Mouse (Mus musculus): ENCODE results near the gene Lpxn. TPM values are rescaled to one million over a fixed set of nuclear protein-coding genes. Genes with fewer than 3 reads are reported as not detected.

Lpxn gene
- polyA plus RNA-seq, 1 experiment: 4.8 TPM

DNA sequence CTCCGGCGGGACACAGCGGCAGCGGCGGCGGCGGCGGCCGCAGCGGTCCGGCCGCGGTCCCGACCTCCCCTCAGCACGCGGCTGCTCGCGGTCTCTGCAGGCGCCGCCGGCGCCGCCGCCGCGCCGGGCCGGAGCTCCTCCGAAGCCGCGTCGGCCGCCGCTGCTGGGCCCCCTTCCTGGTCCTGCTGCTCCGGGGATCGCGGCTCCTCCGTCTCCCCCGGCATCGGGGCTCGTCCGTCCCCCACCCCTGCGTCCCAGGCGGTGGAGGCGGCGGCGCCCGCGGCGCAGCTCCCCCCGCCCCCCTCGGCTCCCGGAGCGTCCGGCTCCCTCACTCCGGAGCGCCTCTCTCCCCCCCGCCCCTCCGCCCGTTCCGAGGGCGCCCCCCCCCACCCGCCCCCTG, 883 bp upstream of the Lpxn start:
- TF ChIP-seq POLR2A (IDR thresholded peaks at IDR 0.05; ENCODE audit: low read depth, low read length) (no peak), CTCF (IDR thresholded peaks at IDR 0.05; ENCODE audit: extremely low read depth, insufficient read length, insufficient replicate concordance, low read depth, low read length) (no peak)
- Histone ChIP-seq H3K36me3 (ENCODE audit: control insufficient read depth, insufficient read depth, low read length) (0 out of 2 replicates have a peak, but pooled peaks cover 2% of the 10 kb centered on the region), H3K27me3 (ENCODE audit: control insufficient read depth, insufficient read depth, low read length) (no peaks in the 10 kb centered on the region), H3K4me1 (ENCODE audit: control insufficient read depth, insufficient read depth, insufficient read length, low read length) (peaks cover 2% of the 10 kb centered on the region; the same call in 1 of the 2 replicates), H3K27ac (ENCODE audit: insufficient read depth, low read depth, low read length) (peak overlapping the region; percentile 94), H3K4me3 (ENCODE audit: low read depth, low read length) (peak overlapping the region; percentile 97)
- WGBS: under 1% methylated on average over 56 of the region's 63 CpGs

GRCm38 (mm10) chr19:12796328-12796931, 437 bp downstream of the Lpxn start:
- Histone ChIP-seq H3K4me1 (ENCODE audit: control insufficient read depth, insufficient read depth, insufficient read length, low read length) (no peaks in the 10 kb centered on the region; the same call in 1 of the 2 replicates), H3K4me3 (ENCODE audit: low read depth, low read length) (peak overlapping the region; percentile 84), H3K36me3 (ENCODE audit: control insufficient read depth, insufficient read depth, low read length) (no peaks in the 10 kb centered on the region), H3K27ac (ENCODE audit: insufficient read depth, low read depth, low read length) (peak overlapping the region; percentile 99), H3K27me3 (ENCODE audit: control insufficient read depth, insufficient read depth, low read length) (no peaks in the 10 kb centered on the region)
- WGBS: under 1% methylated on average over 29 of the region's 29 CpGs
- no peak for TF ChIP-seq CTCF (IDR thresholded peaks at IDR 0.05; ENCODE audit: extremely low read depth, insufficient read length, insufficient replicate concordance, low read depth, low read length)
- TF ChIP-seq POLR2A (IDR thresholded peaks at IDR 0.05; ENCODE audit: low read depth, low read length): no peak; the same call in 1 of the 2 replicates

DNA sequence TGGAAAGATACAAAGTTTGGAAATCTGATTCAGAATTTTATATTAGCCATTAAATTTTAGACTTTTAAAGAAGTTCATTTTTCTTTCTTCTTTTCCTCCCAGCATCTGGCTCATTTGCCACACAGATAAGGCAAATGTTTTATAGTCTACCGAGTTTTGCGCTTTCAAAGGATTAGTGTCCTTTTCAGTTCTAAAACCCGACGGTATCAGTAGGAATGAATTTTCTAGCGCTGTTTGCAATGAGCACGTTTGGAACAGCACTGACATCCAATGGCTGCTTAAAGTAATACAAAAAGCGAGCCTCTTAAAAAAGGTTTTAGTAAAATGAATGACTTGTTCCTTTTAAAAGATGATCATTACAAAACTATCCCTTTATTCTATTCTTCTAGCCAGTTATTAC, 1.1 kb downstream of the Lpxn start:
- TF ChIP-seq CTCF (IDR thresholded peaks at IDR 0.05; ENCODE audit: extremely low read depth, insufficient read length, insufficient replicate concordance, low read depth, low read length) (no peak), POLR2A (IDR thresholded peaks at IDR 0.05; ENCODE audit: low read depth, low read length) (no peak)
- peak overlapping the region; percentile 99 for H3K27ac ChIP-seq (ENCODE audit: insufficient read depth, low read depth, low read length)
- no peaks in the 10 kb centered on the region for H3K27me3 ChIP-seq (ENCODE audit: control insufficient read depth, insufficient read depth, low read length)
- no peaks in the 10 kb centered on the region for H3K36me3 ChIP-seq (ENCODE audit: control insufficient read depth, insufficient read depth, low read length)
- no peak overlapping the region for H3K4me3 ChIP-seq (ENCODE audit: low read depth, low read length)
- under 1% methylated on average over 7 of the region's 7 CpGs for whole genome bisulfite sequencing
- H3K4me1 ChIP-seq (ENCODE audit: control insufficient read depth, insufficient read depth, insufficient read length, low read length): no peaks in the 10 kb centered on the region; the same call in 1 of the 2 replicates

- H3K27ac ChIP-seq (ENCODE audit: insufficient read depth, low read depth, low read length): peak overlapping the region; percentile 51
- 76% methylated on average over 4 of the region's 4 CpGs for WGBS
Measured at GRCm38 (mm10) chr19:12798404-12798803, 2.4 kb downstream of the Lpxn start.

DNA sequence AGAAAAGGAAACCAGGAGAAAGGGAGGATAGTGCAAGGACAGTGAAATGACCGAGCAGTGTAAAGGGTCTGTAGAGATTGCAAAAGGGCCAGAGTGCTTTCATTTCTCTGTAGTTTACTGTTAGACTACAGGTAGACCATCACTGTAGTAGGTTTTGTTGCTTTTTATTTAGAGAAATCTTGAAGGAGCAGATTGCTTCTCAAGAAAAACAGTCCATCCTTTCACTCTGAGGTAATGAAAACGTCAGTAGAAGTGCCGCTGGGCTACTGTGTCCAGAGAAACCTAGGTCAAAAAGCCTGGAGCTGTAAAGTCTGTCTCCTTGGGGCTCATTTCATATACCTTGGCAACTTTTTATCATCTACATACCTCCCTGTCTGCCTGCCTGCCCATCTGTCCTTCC, 3.1 kb downstream of the Lpxn start:
- Histone ChIP-seq H3K4me1 (ENCODE audit: control insufficient read depth, insufficient read depth, insufficient read length, low read length) (peaks cover 2% of the 10 kb centered on the region; the same call in 1 of the 2 replicates), H3K4me3 (ENCODE audit: low read depth, low read length) (no peak overlapping the region), H3K27me3 (ENCODE audit: control insufficient read depth, insufficient read depth, low read length) (no peaks in the 10 kb centered on the region), H3K36me3 (ENCODE audit: control insufficient read depth, insufficient read depth, low read length) (no peaks in the 10 kb centered on the region), H3K27ac (ENCODE audit: insufficient read depth, low read depth, low read length) (peak overlapping the region; percentile 51)
- WGBS: 79% methylated on average over 3 of the region's 3 CpGs
- TF ChIP-seq CTCF (IDR thresholded peaks at IDR 0.05; ENCODE audit: extremely low read depth, insufficient read length, insufficient replicate concordance, low read depth, low read length) (no peak), POLR2A (IDR thresholded peaks at IDR 0.05; ENCODE audit: low read depth, low read length) (no peak)

More at GRCm38 (mm10) chr19:12798404-12798803, 2.4 kb downstream of the Lpxn start:
- H3K27me3 ChIP-seq (ENCODE audit: control insufficient read depth, insufficient read depth, low read length): no peaks in the 10 kb centered on the region
- H3K36me3 ChIP-seq (ENCODE audit: control insufficient read depth, insufficient read depth, low read length): no peaks in the 10 kb centered on the region
- no peak for TF ChIP-seq CTCF (IDR thresholded peaks at IDR 0.05; ENCODE audit: extremely low read depth, insufficient read length, insufficient replicate concordance, low read depth, low read length)
- TF ChIP-seq POLR2A (IDR thresholded peaks at IDR 0.05; ENCODE audit: low read depth, low read length): no peak
- H3K4me3 ChIP-seq (ENCODE audit: low read depth, low read length): peak overlapping the region; percentile 44; the same call in 1 of the 2 replicates
- no peaks in the 10 kb centered on the region; the same call in 1 of the 2 replicates for H3K4me1 ChIP-seq (ENCODE audit: control insufficient read depth, insufficient read depth, insufficient read length, low read length)

- Histone ChIP-seq H3K27ac (ENCODE audit: insufficient read depth, low read depth, low read length) (peak overlapping the region; percentile 0; the same call in 1 of the 2 replicates), H3K36me3 (ENCODE audit: control insufficient read depth, insufficient read depth, low read length) (no peaks in the 10 kb centered on the region), H3K4me1 (ENCODE audit: control insufficient read depth, insufficient read depth, insufficient read length, low read length) (peaks cover 2% of the 10 kb centered on the region; the same call in 1 of the 2 replicates), H3K4me3 (ENCODE audit: low read depth, low read length) (no peak overlapping the region), H3K27me3 (ENCODE audit: control insufficient read depth, insufficient read depth, low read length) (no peaks in the 10 kb centered on the region)
- WGBS: 71% methylated on average over 2 of the region's 2 CpGs
- TF ChIP-seq CTCF (IDR thresholded peaks at IDR 0.05; ENCODE audit: extremely low read depth, insufficient read length, insufficient replicate concordance, low read depth, low read length): no peak
- TF ChIP-seq POLR2A (IDR thresholded peaks at IDR 0.05; ENCODE audit: low read depth, low read length): no peak
Measured at GRCm38 (mm10) chr19:12800621-12801020, 4.6 kb downstream of the Lpxn start.

DNA sequence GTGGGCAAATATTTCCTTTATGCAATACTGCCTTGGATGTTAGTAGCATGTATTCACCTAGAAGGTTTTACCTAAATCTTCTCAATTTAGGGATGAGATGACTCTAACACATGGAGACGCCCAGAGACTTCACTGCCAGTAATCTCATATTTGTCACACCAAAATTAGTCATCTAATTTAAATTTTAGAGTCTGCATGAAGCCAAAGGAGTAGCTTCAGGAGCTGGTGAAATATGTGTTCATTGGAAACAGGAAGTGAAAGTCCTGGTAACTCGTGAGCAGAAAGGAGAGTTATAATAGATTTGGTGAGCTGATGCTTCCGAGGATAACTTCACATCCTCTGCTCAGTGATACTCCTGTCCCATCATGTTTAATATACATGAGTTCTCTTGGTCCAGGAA, 5.1 kb downstream of the Lpxn start:
- peaks cover 2% of the 10 kb centered on the region; the same call in 1 of the 2 replicates for H3K4me1 ChIP-seq (ENCODE audit: control insufficient read depth, insufficient read depth, insufficient read length, low read length)
- no peak overlapping the region for H3K4me3 ChIP-seq (ENCODE audit: low read depth, low read length)
- peak overlapping the region; percentile 0; the same call in 1 of the 2 replicates for H3K27ac ChIP-seq (ENCODE audit: insufficient read depth, low read depth, low read length)
- H3K27me3 ChIP-seq (ENCODE audit: control insufficient read depth, insufficient read depth, low read length): no peaks in the 10 kb centered on the region
- H3K36me3 ChIP-seq (ENCODE audit: control insufficient read depth, insufficient read depth, low read length): no peaks in the 10 kb centered on the region
- TF ChIP-seq POLR2A (IDR thresholded peaks at IDR 0.05; ENCODE audit: low read depth, low read length) (no peak), CTCF (IDR thresholded peaks at IDR 0.05; ENCODE audit: extremely low read depth, insufficient read length, insufficient replicate concordance, low read depth, low read length) (no peak)
- 61% methylated on average over 3 of the region's 3 CpGs for WGBS

Measured in small intestine, adult 2 months (tissue).